ENCODE assay signal across 10 mouse cellular contexts in the genomic region with DNA sequence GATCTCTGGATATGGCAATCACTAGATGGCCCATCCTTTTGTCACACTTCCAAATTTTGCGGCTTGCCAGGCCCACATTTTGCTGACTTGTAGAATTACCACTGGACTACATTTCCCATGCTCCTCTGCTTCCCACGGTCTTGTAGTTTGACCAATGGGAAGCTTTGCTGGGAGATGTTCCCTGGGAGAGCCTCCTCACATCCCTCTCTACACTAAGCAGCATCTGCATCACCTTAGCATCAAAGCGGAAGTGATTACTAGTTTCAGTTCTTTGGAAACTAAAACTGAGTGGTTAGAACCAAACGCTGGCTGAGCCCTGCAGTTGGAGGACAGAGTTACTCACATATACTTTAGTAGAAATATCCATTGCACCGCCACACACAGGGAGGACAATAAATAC.
DNase-seq lines count a peak whose midpoint lies in the region; ATAC-seq lines count a peak whose summit lies in the region.
"Had no signal": no experiment of that assay in that cellular context is flagged by ENCODE, and none has a peak within 500 bp of the region (broad histone marks: within the 10 kb centered on the region; RNA-seq: fewer than 3 reads in every experiment).

No protein-coding gene starts in this region.

- no peak overlapping the region for H3K9ac ChIP-seq in forebrain, embryonic 13.5 days
- H3K9ac ChIP-seq: limb, embryonic 15.5 days had no signal

- no peak overlapping the region for H3K4me3 ChIP-seq in forebrain, embryonic 13.5 days
- H3K4me3 ChIP-seq: limb, embryonic 15.5 days had no signal

- H3K27me3 ChIP-seq in forebrain, embryonic 13.5 days, result no peaks in the 10 kb centered on the region
- H3K27me3 ChIP-seq: limb, embryonic 15.5 days had no signal

- H3K36me3 ChIP-seq in forebrain, embryonic 13.5 days (ENCODE audit: poor library complexity, severe bottlenecking), result no peaks in the 10 kb centered on the region
- H3K36me3 ChIP-seq: limb, embryonic 15.5 days had no signal

- no peak overlapping the region for H3K4me2 ChIP-seq in forebrain, embryonic 13.5 days
- H3K4me2 ChIP-seq: limb, embryonic 15.5 days had no signal

- 57% methylated on average over 5 of the region's 5 CpGs for WGBS in forebrain, embryonic 13.5 days

- H3K9me3 ChIP-seq in forebrain, embryonic 13.5 days (replicated peaks), result no peaks in the 10 kb centered on the region
- H3K9me3 ChIP-seq: limb, embryonic 15.5 days had no signal

- peak; percentile 28 for DNase-seq in retina, postnatal 1 day
- DNase-seq in retina, embryonic 14.5 days (ENCODE audit: low spot score), result no peak
- no peak for DNase-seq in lung, postnatal 4 days
- DNase-seq in urinary bladder, postnatal 10 days (ENCODE audit: low spot score), result no peak
- DNase-seq: heart, postnatal 10 days; kidney, adult 9 months had no signal

- no peak overlapping the region for H3K27ac ChIP-seq in forebrain, embryonic 13.5 days
- H3K27ac ChIP-seq: limb, embryonic 15.5 days had no signal

- peak; percentile 92 for ATAC-seq in forebrain, embryonic 13.5 days
- peak; percentile 51 for ATAC-seq in megakaryocyte, adult 5-6 weeks (ENCODE audit: poor library complexity, severe bottlenecking)
- no peak for ATAC-seq in inflammation-experienced regulatory T-cells, adult 6 months

- H3K4me1 ChIP-seq in forebrain, embryonic 13.5 days, result no peaks in the 10 kb centered on the region
